Mouse (Mus musculus): Measurements from ENCODE around the gene Ppil6.

DNA sequence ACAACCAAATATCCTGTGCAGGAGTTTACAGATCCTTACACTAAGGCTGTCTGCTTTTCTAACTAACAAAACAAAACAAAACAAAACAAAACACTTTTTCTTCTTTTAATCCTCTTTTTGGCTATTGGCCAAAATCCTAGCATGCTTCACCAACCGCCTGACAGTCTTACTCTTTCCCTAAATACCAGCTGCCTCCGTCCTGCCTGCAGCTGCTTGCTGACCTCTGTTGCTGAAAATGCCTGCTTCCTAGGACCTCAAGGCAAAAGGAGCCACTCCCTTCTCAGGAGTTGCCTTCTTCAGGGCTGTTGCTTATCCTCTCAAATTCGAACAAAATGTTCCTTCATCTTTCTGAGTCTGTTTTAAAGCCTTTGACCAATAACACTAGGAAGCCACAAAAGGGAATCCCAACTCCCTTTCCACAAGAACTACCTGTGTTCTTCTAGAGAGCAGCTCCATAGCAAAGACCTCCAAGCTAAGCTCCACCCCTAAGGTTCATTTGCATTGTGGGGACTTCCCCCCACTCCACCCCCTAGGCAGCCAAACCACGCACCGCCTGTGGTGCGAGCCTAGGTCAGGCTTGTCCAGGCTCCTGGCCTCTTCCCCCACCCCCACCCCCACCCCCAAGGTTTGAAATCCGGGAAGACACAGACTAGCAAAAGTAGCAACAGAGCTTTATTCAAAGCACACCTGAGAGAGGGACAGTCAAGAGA, 54.4 kb downstream of the Ppil6 start:
- TF ChIP-seq CTCF (IDR thresholded peaks at IDR 0.05), result no peak
- no peak for TF ChIP-seq EP300 (IDR thresholded peaks at IDR 0.05)
